Mouse (Mus musculus) small intestine, adult 2 months (tissue): ENCODE data around the gene Brca1.

ENCODE experiments used
- CTCF ChIP-seq: fragments of 200-500 bp; IDR thresholded peaks from 2 replicates; pipeline ENCODE4 v1.5.1; 2012; ENCODE audit warnings: low read depth, mild to moderate bottlenecking, control low read depth, inconsistent platforms, low read length, moderate library complexity, mixed read lengths; ENCODE audit not compliant: insufficient replicate concordance, insufficient read length; ENCODE audit errors: extremely low read depth
- POLR2A ChIP-seq: fragments of 200-500 bp; IDR thresholded peaks from 2 replicates; pipeline ENCODE4 v1.6.1; 2012; ENCODE audit warnings: low read depth, mild to moderate bottlenecking, control low read depth, inconsistent platforms, low read length, moderate library complexity

DNA sequence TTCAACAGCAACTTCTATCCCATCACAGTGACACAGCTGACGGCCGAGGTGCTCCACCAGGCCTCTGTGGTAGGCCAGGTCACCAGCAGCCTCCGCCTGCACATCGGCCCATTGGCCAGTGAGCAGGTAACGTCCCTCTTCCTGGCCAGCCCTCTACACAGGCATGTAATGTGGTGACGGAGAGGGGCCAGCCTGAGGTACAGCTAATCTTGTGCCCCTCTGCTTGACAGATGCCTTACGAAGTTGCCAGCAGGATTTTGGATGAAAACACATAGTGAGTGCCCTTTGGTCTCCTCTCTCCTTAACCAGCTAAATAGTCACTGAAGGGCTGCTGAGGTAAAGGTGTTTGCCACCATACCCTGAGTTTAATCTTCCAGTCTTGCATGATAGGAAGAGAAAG is 37.1 kb upstream of the Brca1 start:
- TF ChIP-seq CTCF (no peak), POLR2A (no peak)
